Mouse (Mus musculus) liver, embryonic 11.5 days (tissue): ENCODE measurements at regions not wholly inside any gene's neighbourhood (a gene's known extent, or its start where the extent isn't known, plus 50 kb on each side); places are given as distances from the start of the nearest gene placed in this dataset.

ENCODE experiments used
- ATAC-seq: fragments of 200-750 bp; cut with Nextera tagmentation; replicated peaks from 2 replicates; pipeline ENCODE4 v1.8.0; 2017; ENCODE audit warnings: moderate number of reproducible peaks, mild to moderate bottlenecking, moderate TSS enrichment, moderate library complexity; ENCODE audit not compliant: low FRiP score
- DNase-seq: peaks from one replicate; pipeline ENCODE4 v3.0.0-alpha.2; 2017; ENCODE audit warnings: low spot score
- H3K27ac ChIP-seq: fragments of 300-500 bp; sonication (generic); 2 replicates; pipeline ENCODE4 v1.5.1; 2014; ENCODE audit warnings: mild to moderate bottlenecking, low read depth, low read length, control low read depth
- H3K27me3 ChIP-seq: fragments of 300-500 bp; sonication (generic); replicated peaks from 2 replicates; pipeline ENCODE4 v1.6.1; 2014; ENCODE audit warnings: low read length, mixed read lengths; ENCODE audit not compliant: control insufficient read depth, insufficient read depth
- H3K36me3 ChIP-seq: fragments of 300-500 bp; sonication (generic); 2 replicates; pipeline ENCODE4 v1.6.1; 2014; ENCODE audit warnings: mild to moderate bottlenecking, low read length, moderate library complexity, mixed read lengths; ENCODE audit not compliant: control insufficient read depth, insufficient read depth
- H3K4me1 ChIP-seq: fragments of 300-500 bp; sonication (generic); replicated peaks from 2 replicates; pipeline ENCODE4 v1.6.1; 2014; ENCODE audit warnings: low read length, mixed read lengths; ENCODE audit not compliant: control insufficient read depth, insufficient read depth
- H3K4me2 ChIP-seq: fragments of 300-500 bp; sonication (generic); 2 replicates; pipeline ENCODE4 v1.6.1; 2014; ENCODE audit warnings: mild to moderate bottlenecking, control low read depth, moderate library complexity
- H3K4me3 ChIP-seq: fragments of 300-500 bp; sonication (generic); 2 replicates; pipeline ENCODE4 v1.5.1; 2014; ENCODE audit warnings: low read depth, low read length, control low read depth
- H3K9ac ChIP-seq: fragments of 300-500 bp; sonication (generic); 2 replicates; pipeline ENCODE4 v1.6.1; 2014; ENCODE audit warnings: low read depth, low read length, control low read depth
- H3K9me3 ChIP-seq: fragments of 300-500 bp; sonication (generic); 2 replicates; pipeline ENCODE4 v1.6.1; 2016; ENCODE audit warnings: low read length, inconsistent platforms, mixed read lengths; ENCODE audit not compliant: control insufficient read depth
- WGBS: fragments of 180-500 bp; shearing (Covaris S2); extraction: QIAGEN DNeasy Blood & Tissue Kit; methylation state at CpG from one replicate; pipeline ENCODE4 v1.1.7; 2014; 5-methylcytosine and 5-hydroxymethylcytosine counted together

- Histone ChIP-seq H3K9ac (no peak overlapping the region), H3K27me3 (no peaks in the 10 kb centered on the region), H3K36me3 (no peaks in the 10 kb centered on the region), H3K9me3 (no peaks in the 10 kb centered on the region), H3K4me3 (no peak overlapping the region), H3K27ac (no peak overlapping the region), H3K4me2 (no peak overlapping the region), H3K4me1 (peaks cover 13% of the 10 kb centered on the region)
- no peak for ATAC-seq
- no peak for DNase-seq
- 58% methylated on average over 2 of the region's 2 CpGs for WGBS
Observed at GRCm38 (mm10) chr8:126655565-126655964, 61.8 kb upstream of the Irf2bp2 start.

DNA sequence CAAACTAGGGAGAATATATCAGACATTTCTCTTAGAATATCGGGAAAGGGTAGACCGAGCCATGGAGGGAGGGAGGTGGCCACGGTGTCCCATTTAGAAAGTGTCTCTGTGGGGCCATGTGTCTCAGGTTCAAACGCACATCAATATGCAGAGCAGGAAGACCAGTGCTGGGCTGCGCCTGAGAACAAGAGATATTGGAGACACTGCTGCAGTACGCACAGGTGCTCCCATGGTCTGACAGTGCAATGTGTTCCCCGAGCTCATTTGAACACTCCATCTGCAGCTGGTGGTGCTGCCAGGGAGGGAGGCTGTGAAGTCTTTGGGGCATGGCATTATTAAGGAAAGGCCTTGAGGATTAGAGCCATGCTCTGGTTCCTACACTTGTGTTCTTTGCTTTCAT lies 60.6 kb upstream of the Irf2bp2 start:
- H3K9ac ChIP-seq: no peak overlapping the region
- 83% methylated on average over 7 of the region's 7 CpGs for WGBS
- no peaks in the 10 kb centered on the region for H3K27me3 ChIP-seq
- peaks cover 2% of the 10 kb centered on the region for H3K4me1 ChIP-seq
- no peak overlapping the region for H3K4me2 ChIP-seq
- no peak overlapping the region for H3K27ac ChIP-seq
- no peaks in the 10 kb centered on the region for H3K36me3 ChIP-seq
- no peak for ATAC-seq
- no peaks in the 10 kb centered on the region for H3K9me3 ChIP-seq
- DNase-seq: no peak
- H3K4me3 ChIP-seq: no peak overlapping the region

DNA sequence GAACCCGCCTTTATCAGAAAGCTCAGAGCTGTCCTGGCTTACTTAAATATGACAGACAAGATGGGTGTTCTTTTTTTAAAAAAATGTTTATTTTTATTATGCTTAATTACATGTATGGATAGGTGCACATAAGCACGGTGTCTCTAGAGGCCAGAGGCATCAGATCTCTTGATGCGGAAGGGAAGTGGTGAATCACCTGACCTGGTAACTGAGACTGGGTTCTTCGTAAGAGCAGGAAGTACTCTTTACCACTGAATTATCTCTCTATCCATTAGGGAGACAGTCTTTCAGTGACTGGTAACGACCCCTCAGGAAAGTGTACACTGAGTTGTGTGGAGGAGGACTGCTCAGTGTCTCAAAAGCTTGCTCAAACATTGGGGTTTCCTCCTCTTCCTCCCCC lies 58.4 kb upstream of the Irf2bp2 start:
- H3K9me3 ChIP-seq: no peaks in the 10 kb centered on the region
- DNase-seq (no peak), ATAC-seq (no peak)
- no peak overlapping the region for H3K9ac ChIP-seq
- 58% methylated on average over 5 of the region's 5 CpGs for WGBS
- no peaks in the 10 kb centered on the region for H3K27me3 ChIP-seq
- H3K36me3 ChIP-seq: no peaks in the 10 kb centered on the region
- H3K27ac ChIP-seq: no peak overlapping the region
- peaks cover 4% of the 10 kb centered on the region; the same call in 1 of the 2 replicates for H3K4me1 ChIP-seq
- no peak overlapping the region for H3K4me3 ChIP-seq
- no peak overlapping the region for H3K4me2 ChIP-seq

GRCm38 (mm10) chr8:126650945-126651344 lies 57.2 kb upstream of the Irf2bp2 start:
- 88% methylated on average over 8 of the region's 8 CpGs for WGBS
- Histone ChIP-seq H3K27ac (no peak overlapping the region), H3K4me2 (no peak overlapping the region), H3K36me3 (no peaks in the 10 kb centered on the region), H3K4me3 (no peak overlapping the region), H3K9me3 (no peaks in the 10 kb centered on the region), H3K4me1 (0 out of 2 replicates have a peak, but pooled peaks cover 4% of the 10 kb centered on the region), H3K9ac (no peak overlapping the region), H3K27me3 (no peaks in the 10 kb centered on the region)
- no peak for ATAC-seq
- DNase-seq: no peak

GRCm38 (mm10) chr8:126649305-126649704 lies 55.5 kb upstream of the Irf2bp2 start:
- 81% methylated on average over 1 of the region's 1 CpGs for WGBS
- H3K9ac ChIP-seq: no peak overlapping the region

DNA sequence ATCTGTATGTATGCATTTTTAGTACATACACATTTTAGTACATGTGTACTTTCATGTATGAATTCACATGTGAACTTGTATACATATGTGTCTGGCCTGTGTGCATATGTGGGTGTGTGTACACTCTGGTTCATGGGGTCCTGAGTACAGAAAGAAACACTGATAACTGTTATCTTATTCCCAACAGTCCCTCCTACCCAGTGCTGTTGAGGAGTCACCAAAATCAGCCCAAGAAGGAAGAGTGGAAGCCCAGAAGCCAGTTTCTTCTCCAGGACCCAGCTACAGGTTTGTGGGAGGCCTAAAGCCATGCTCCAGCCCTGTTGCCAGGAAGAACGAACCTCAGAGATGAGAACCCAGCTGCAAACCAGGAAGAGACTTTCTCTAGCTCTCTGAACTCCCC lies 53.6 kb upstream of the Irf2bp2 start:
- DNase-seq: no peak
- ATAC-seq: 0 out of 2 replicates have a peak, but pooled peaks have one; percentile 50
- 41% methylated on average over 1 of the region's 1 CpGs for WGBS
- H3K4me3 ChIP-seq: no peak overlapping the region
- no peaks in the 10 kb centered on the region for H3K36me3 ChIP-seq
- no peaks in the 10 kb centered on the region for H3K9me3 ChIP-seq
- no peak overlapping the region for H3K9ac ChIP-seq
- 0 out of 2 replicates have a peak, but pooled peaks cover 4% of the 10 kb centered on the region for H3K4me1 ChIP-seq
- no peak overlapping the region for H3K27ac ChIP-seq
- H3K27me3 ChIP-seq: no peaks in the 10 kb centered on the region
- no peak overlapping the region for H3K4me2 ChIP-seq

More at GRCm38 (mm10) chr8:126649305-126649704, 55.5 kb upstream of the Irf2bp2 start:
- Histone ChIP-seq H3K4me2 (no peak overlapping the region), H3K36me3 (no peaks in the 10 kb centered on the region), H3K4me1 (0 out of 2 replicates have a peak, but pooled peaks cover 4% of the 10 kb centered on the region), H3K9me3 (no peaks in the 10 kb centered on the region), H3K27ac (no peak overlapping the region), H3K4me3 (no peak overlapping the region), H3K27me3 (no peaks in the 10 kb centered on the region)
- ATAC-seq (no peak), DNase-seq (no peak)

DNA sequence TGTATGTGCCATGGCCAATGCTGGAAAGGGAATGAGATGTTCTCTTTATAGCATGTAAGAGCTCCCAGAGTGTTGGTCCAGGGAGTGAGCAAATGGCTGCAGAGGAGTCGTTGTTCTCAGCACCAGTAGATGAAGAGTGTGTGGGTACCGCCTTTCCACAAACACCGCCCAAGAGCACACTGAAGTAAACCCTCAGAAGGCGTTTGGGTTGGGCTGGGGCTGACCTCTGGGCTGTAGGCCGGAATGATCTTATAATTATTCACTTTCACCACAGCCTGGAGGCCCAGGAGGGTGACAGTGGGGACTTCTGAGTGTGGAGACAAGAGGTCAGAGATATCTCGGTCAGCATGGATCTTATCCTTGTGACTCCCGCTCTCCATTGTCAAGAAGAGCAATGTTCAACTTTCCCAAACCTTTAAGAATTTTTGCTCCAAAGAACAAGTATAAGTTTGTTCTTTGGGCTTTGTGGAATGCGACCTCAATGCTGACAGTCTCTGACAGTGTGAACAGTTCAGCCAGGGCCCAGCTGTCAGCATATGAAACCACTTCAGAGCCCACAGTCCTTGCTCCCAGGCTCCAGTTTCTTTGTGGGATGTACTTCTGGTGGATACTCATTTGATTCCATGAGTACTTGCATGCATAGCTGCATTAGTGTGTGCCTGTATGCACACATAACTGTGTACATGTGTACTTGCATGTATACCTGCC lies 53.0 kb upstream of the Irf2bp2 start:
- no peak for ATAC-seq
- DNase-seq: no peak
- Histone ChIP-seq H3K4me2 (no peak overlapping the region), H3K27ac (no peak overlapping the region), H3K27me3 (no peaks in the 10 kb centered on the region), H3K4me3 (no peak overlapping the region), H3K36me3 (no peaks in the 10 kb centered on the region), H3K9me3 (no peaks in the 10 kb centered on the region), H3K9ac (no peak overlapping the region), H3K4me1 (0 out of 2 replicates have a peak, but pooled peaks cover 4% of the 10 kb centered on the region)
- 66% methylated on average over 8 of the region's 8 CpGs for WGBS

DNA sequence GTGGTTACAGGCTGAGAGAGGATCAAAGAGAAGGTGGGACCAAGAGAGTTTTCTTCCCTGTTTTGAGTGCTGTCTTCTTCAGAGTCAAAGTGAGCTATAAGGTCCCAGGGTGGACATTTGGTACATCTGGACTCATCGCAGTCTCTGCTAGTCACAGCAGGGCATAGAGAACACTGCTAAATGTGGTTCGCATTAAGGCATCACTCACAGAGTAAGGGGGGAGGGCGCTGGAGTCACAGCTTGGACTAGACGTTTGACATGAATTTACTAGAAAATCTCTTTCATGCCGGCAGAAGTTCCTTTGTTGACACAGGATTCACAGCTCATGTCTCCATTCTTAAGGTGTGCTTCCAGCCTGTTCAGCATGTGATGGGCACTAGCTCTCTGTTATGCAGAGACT lies 50.4 kb upstream of the Irf2bp2 start:
- 72% methylated on average over 5 of the region's 5 CpGs for WGBS
- Histone ChIP-seq H3K9ac (no peak overlapping the region), H3K27me3 (no peaks in the 10 kb centered on the region), H3K4me2 (no peak overlapping the region), H3K27ac (no peak overlapping the region), H3K36me3 (no peaks in the 10 kb centered on the region), H3K4me1 (0 out of 2 replicates have a peak, but pooled peaks cover 4% of the 10 kb centered on the region), H3K9me3 (no peaks in the 10 kb centered on the region), H3K4me3 (no peak overlapping the region)
- DNase-seq: no peak
- no peak for ATAC-seq
